Mouse (Mus musculus): ENCODE data around the gene Glt8d2. TPM values are rescaled to one million over a fixed set of nuclear protein-coding genes. Genes with fewer than 3 reads are reported as not detected.

Gene Glt8d2
- not detected in 2 replicates for polyA plus RNA-seq (2011; ENCODE audit: insufficient read depth, insufficient read length, low replicate concordance, missing spikeins)

GRCm38 (mm10) chr10:82690494-82690893, at the start of gene Glt8d2:
Gene Glt8d2, minus strand, starts transcription at chr10:82690650.
- Histone ChIP-seq H3K27ac (ENCODE audit: control insufficient read depth, insufficient read depth, low read depth, low read length, poor library complexity) (no peak within 1 kb of the TSS), H3K4me1 (ENCODE audit: control insufficient read depth, insufficient read depth, low read length) (no peaks in the 10 kb centered on the region; the same call in 1 of the 2 replicates), H3K4me3 (replicated peaks; ENCODE audit: control insufficient read depth, low read depth, low read length) (no peak within 1 kb of the TSS)
- no peak for TF ChIP-seq CTCF (IDR thresholded peaks at IDR 0.05; ENCODE audit: control insufficient read depth, insufficient read depth, low read length)
- TF ChIP-seq POLR2A (IDR thresholded peaks at IDR 0.05; ENCODE audit: borderline replicate concordance, control insufficient read depth, low read depth, low read length): no peak
- 11% methylated on average over 14 of the region's 14 CpGs for WGBS

GRCm38 (mm10) chr10:82699296-82699941, 9.0 kb upstream of the Glt8d2 start:
- TF ChIP-seq POLR2A (IDR thresholded peaks at IDR 0.05; ENCODE audit: borderline replicate concordance, control insufficient read depth, low read depth, low read length) (no peak), CTCF (IDR thresholded peaks at IDR 0.05; ENCODE audit: control insufficient read depth, insufficient read depth, low read length) (no peak)
- WGBS: under 1% methylated on average over 56 of the region's 59 CpGs
- peaks cover 5% of the 10 kb centered on the region; the same call in 1 of the 2 replicates for H3K4me1 ChIP-seq (ENCODE audit: control insufficient read depth, insufficient read depth, low read length)
- peak overlapping the region; percentile 100 for H3K4me3 ChIP-seq (replicated peaks; ENCODE audit: control insufficient read depth, low read depth, low read length)
- peak overlapping the region; percentile 89 for H3K27ac ChIP-seq (ENCODE audit: control insufficient read depth, insufficient read depth, low read depth, low read length, poor library complexity)

- under 1% methylated on average over 42 of the region's 42 CpGs for WGBS
- peaks cover 5% of the 10 kb centered on the region; the same call in 1 of the 2 replicates for H3K4me1 ChIP-seq (ENCODE audit: control insufficient read depth, insufficient read depth, low read length)
- TF ChIP-seq POLR2A (IDR thresholded peaks at IDR 0.05; ENCODE audit: borderline replicate concordance, control insufficient read depth, low read depth, low read length): peak; percentile 58; the same call in 1 of the 2 replicates
- TF ChIP-seq CTCF (IDR thresholded peaks at IDR 0.05; ENCODE audit: control insufficient read depth, insufficient read depth, low read length): no peak; the same call in 1 of the 2 replicates
- peak overlapping the region; percentile 100 for H3K4me3 ChIP-seq (replicated peaks; ENCODE audit: control insufficient read depth, low read depth, low read length)
- H3K27ac ChIP-seq (ENCODE audit: control insufficient read depth, insufficient read depth, low read depth, low read length, poor library complexity): peak overlapping the region; percentile 89
Measured at GRCm38 (mm10) chr10:82698712-82699261, 8.3 kb upstream of the Glt8d2 start.

GRCm38 (mm10) chr10:82697305-82697898, 7.0 kb upstream of the Glt8d2 start:
- Histone ChIP-seq H3K27ac (ENCODE audit: control insufficient read depth, insufficient read depth, low read depth, low read length, poor library complexity) (peak overlapping the region; percentile 30; the same call in 1 of the 2 replicates), H3K4me1 (ENCODE audit: control insufficient read depth, insufficient read depth, low read length) (peaks cover 5% of the 10 kb centered on the region; the same call in 1 of the 2 replicates), H3K4me3 (replicated peaks; ENCODE audit: control insufficient read depth, low read depth, low read length) (no peak overlapping the region)
- WGBS: 19% methylated on average over 3 of the region's 3 CpGs
- TF ChIP-seq CTCF (IDR thresholded peaks at IDR 0.05; ENCODE audit: control insufficient read depth, insufficient read depth, low read length) (no peak), POLR2A (IDR thresholded peaks at IDR 0.05; ENCODE audit: borderline replicate concordance, control insufficient read depth, low read depth, low read length) (no peak)

- H3K27ac ChIP-seq (ENCODE audit: control insufficient read depth, insufficient read depth, low read depth, low read length, poor library complexity): peak overlapping the region; percentile 30
- no peak overlapping the region for H3K4me3 ChIP-seq (replicated peaks; ENCODE audit: control insufficient read depth, low read depth, low read length)
- WGBS: 34% methylated on average over 4 of the region's 4 CpGs
- TF ChIP-seq POLR2A (IDR thresholded peaks at IDR 0.05; ENCODE audit: borderline replicate concordance, control insufficient read depth, low read depth, low read length) (no peak), CTCF (IDR thresholded peaks at IDR 0.05; ENCODE audit: control insufficient read depth, insufficient read depth, low read length) (no peak)
- peaks cover 5% of the 10 kb centered on the region; the same call in 1 of the 2 replicates for H3K4me1 ChIP-seq (ENCODE audit: control insufficient read depth, insufficient read depth, low read length)
Measured at GRCm38 (mm10) chr10:82696453-82697079, 6.1 kb upstream of the Glt8d2 start.

GRCm38 (mm10) chr10:82695956-82696355, 5.5 kb upstream of the Glt8d2 start, which contains the start of gene Hcfc2:
Gene Hcfc2, plus strand, starts transcription at chr10:82696160.
- peak within 1 kb of the TSS; percentile 30 for H3K27ac ChIP-seq (ENCODE audit: control insufficient read depth, insufficient read depth, low read depth, low read length, poor library complexity)

GRCm38 (mm10) chr10:82689681-82690211, 704 bp downstream of the Glt8d2 start:
- Histone ChIP-seq H3K27ac (ENCODE audit: control insufficient read depth, insufficient read depth, low read depth, low read length, poor library complexity) (no peak overlapping the region), H3K4me1 (ENCODE audit: control insufficient read depth, insufficient read depth, low read length) (no peaks in the 10 kb centered on the region; the same call in 1 of the 2 replicates), H3K4me3 (replicated peaks; ENCODE audit: control insufficient read depth, low read depth, low read length) (no peak overlapping the region)
- 17% methylated on average over 7 of the region's 7 CpGs for WGBS
- TF ChIP-seq CTCF (IDR thresholded peaks at IDR 0.05; ENCODE audit: control insufficient read depth, insufficient read depth, low read length) (no peak), POLR2A (IDR thresholded peaks at IDR 0.05; ENCODE audit: borderline replicate concordance, control insufficient read depth, low read depth, low read length) (no peak)

More at GRCm38 (mm10) chr10:82695956-82696355, 5.5 kb upstream of the Glt8d2 start, which contains the start of gene Hcfc2:
- Histone ChIP-seq H3K4me3 (replicated peaks; ENCODE audit: control insufficient read depth, low read depth, low read length) (no peak within 1 kb of the TSS), H3K4me1 (ENCODE audit: control insufficient read depth, insufficient read depth, low read length) (peaks cover 5% of the 10 kb centered on the region; the same call in 1 of the 2 replicates)
- TF ChIP-seq POLR2A (IDR thresholded peaks at IDR 0.05; ENCODE audit: borderline replicate concordance, control insufficient read depth, low read depth, low read length): no peak
- TF ChIP-seq CTCF (IDR thresholded peaks at IDR 0.05; ENCODE audit: control insufficient read depth, insufficient read depth, low read length): no peak
- 35% methylated on average over 5 of the region's 5 CpGs for WGBS

Data from bone marrow, adult 2 months (tissue).